Mouse (Mus musculus): ENCODE measurements around the gene Npepps. TPM values are rescaled to one million over a fixed set of nuclear protein-coding genes. Genes with fewer than 3 reads are reported as not detected.
"Not testable (repeated sequence)": the region's sequence is repeated elsewhere in the genome, so short reads cannot be mapped to it uniquely, and the experiment has no call there.

The Npepps gene
- polyA plus RNA-seq, 1 experiment from 2014 or later, result 91.3 TPM

GRCm38 (mm10) chr11:97284854-97285253, 4.4 kb upstream of the Npepps start:
- Histone ChIP-seq H3K4me3 (ENCODE audit: low read depth, low read length) (no peak overlapping the region), H3K9ac (ENCODE audit: low read length) (no peak overlapping the region), H3K4me2 (ENCODE audit: low read length) (no peak overlapping the region), H3K36me3 (ENCODE audit: control insufficient read depth, insufficient read depth, low read length) (no peaks in the 10 kb centered on the region), H3K9me3 (replicated peaks; ENCODE audit: control insufficient read depth, low read length) (no peaks in the 10 kb centered on the region), H3K27me3 (replicated peaks; ENCODE audit: control insufficient read depth, insufficient read depth, low read length) (no peaks in the 10 kb centered on the region), H3K4me1 (ENCODE audit: control insufficient read depth, insufficient read depth, low read length) (no peaks in the 10 kb centered on the region), H3K27ac (ENCODE audit: low read depth, low read length) (no peak overlapping the region)
- ATAC-seq, result no peak
- WGBS, result 73% methylated on average over 4 of the region's 4 CpGs
- DNase-seq (ENCODE audit: low spot score), result no peak

- Histone ChIP-seq H3K27ac (ENCODE audit: low read depth, low read length) (no peak overlapping the region), H3K9ac (ENCODE audit: low read length) (no peak overlapping the region), H3K4me2 (ENCODE audit: low read length) (no peak overlapping the region), H3K4me3 (ENCODE audit: low read depth, low read length) (no peak overlapping the region), H3K4me1 (ENCODE audit: control insufficient read depth, insufficient read depth, low read length) (peaks cover 14% of the 10 kb centered on the region), H3K36me3 (ENCODE audit: control insufficient read depth, insufficient read depth, low read length) (no peaks in the 10 kb centered on the region), H3K9me3 (replicated peaks; ENCODE audit: control insufficient read depth, low read length) (no peaks in the 10 kb centered on the region), H3K27me3 (replicated peaks; ENCODE audit: control insufficient read depth, insufficient read depth, low read length) (no peaks in the 10 kb centered on the region)
- ATAC-seq (no peak), DNase-seq (ENCODE audit: low spot score) (no peak)
- 90% methylated on average over 6 of the region's 6 CpGs for WGBS
These were observed 1.7 kb upstream of the Npepps start for GRCm38 (mm10) chr11:97282179-97282578.

GRCm38 (mm10) chr11:97279405-97280215, 828 bp downstream of the Npepps start:
- Histone ChIP-seq H3K27ac (ENCODE audit: low read depth, low read length) (peak overlapping the region; percentile 98), H3K9me3 (replicated peaks; ENCODE audit: control insufficient read depth, low read length) (no peaks in the 10 kb centered on the region), H3K4me2 (ENCODE audit: low read length) (peak overlapping the region; percentile 70), H3K27me3 (replicated peaks; ENCODE audit: control insufficient read depth, insufficient read depth, low read length) (no peaks in the 10 kb centered on the region), H3K9ac (ENCODE audit: low read length) (peak overlapping the region; percentile 99), H3K4me1 (ENCODE audit: control insufficient read depth, insufficient read depth, low read length) (peaks cover 17% of the 10 kb centered on the region), H3K36me3 (ENCODE audit: control insufficient read depth, insufficient read depth, low read length) (no peaks in the 10 kb centered on the region), H3K4me3 (ENCODE audit: low read depth, low read length) (peak overlapping the region; percentile 99)
- ATAC-seq (peak; percentile 78), DNase-seq (ENCODE audit: low spot score) (peak; percentile 80)
- WGBS, result under 1% methylated on average over 55 of the region's 64 CpGs

- peak overlapping the region; percentile 99 for H3K4me3 ChIP-seq (ENCODE audit: low read depth, low read length)
- no peaks in the 10 kb centered on the region for H3K27me3 ChIP-seq (replicated peaks; ENCODE audit: control insufficient read depth, insufficient read depth, low read length)
- peak overlapping the region; percentile 99 for H3K9ac ChIP-seq (ENCODE audit: low read length)
- H3K36me3 ChIP-seq (ENCODE audit: control insufficient read depth, insufficient read depth, low read length), result no peaks in the 10 kb centered on the region
- no peak for DNase-seq (ENCODE audit: low spot score)
- no peaks in the 10 kb centered on the region for H3K9me3 ChIP-seq (replicated peaks; ENCODE audit: control insufficient read depth, low read length)
- no peak; the same call in 1 of the 2 replicates for ATAC-seq
- H3K4me2 ChIP-seq (ENCODE audit: low read length), result peak overlapping the region; percentile 70
- peaks cover 17% of the 10 kb centered on the region for H3K4me1 ChIP-seq (ENCODE audit: control insufficient read depth, insufficient read depth, low read length)
- H3K27ac ChIP-seq (ENCODE audit: low read depth, low read length), result peak overlapping the region; percentile 98
- 23% methylated on average over 11 of the region's 11 CpGs for WGBS
These were observed 1.4 kb downstream of the Npepps start for GRCm38 (mm10) chr11:97279040-97279404.

- ATAC-seq (no peak), DNase-seq (ENCODE audit: low spot score) (no peak)
- Histone ChIP-seq H3K4me2 (ENCODE audit: low read length) (peak overlapping the region; percentile 70), H3K4me3 (ENCODE audit: low read depth, low read length) (peak overlapping the region; percentile 99), H3K4me1 (ENCODE audit: control insufficient read depth, insufficient read depth, low read length) (peaks cover 17% of the 10 kb centered on the region), H3K9me3 (replicated peaks; ENCODE audit: control insufficient read depth, low read length) (no peaks in the 10 kb centered on the region), H3K27ac (ENCODE audit: low read depth, low read length) (peak overlapping the region; percentile 3; the same call in 1 of the 2 replicates), H3K9ac (ENCODE audit: low read length) (peak overlapping the region; percentile 99), H3K36me3 (ENCODE audit: control insufficient read depth, insufficient read depth, low read length) (no peaks in the 10 kb centered on the region), H3K27me3 (replicated peaks; ENCODE audit: control insufficient read depth, insufficient read depth, low read length) (no peaks in the 10 kb centered on the region)
- WGBS, result 81% methylated on average over 6 of the region's 6 CpGs
These were observed 2.0 kb downstream of the Npepps start for GRCm38 (mm10) chr11:97278456-97278855.

- no peak for DNase-seq (ENCODE audit: low spot score)
- no peak overlapping the region for H3K4me2 ChIP-seq (ENCODE audit: low read length)
- H3K9ac ChIP-seq (ENCODE audit: low read length), result no peak overlapping the region
- WGBS, result 92% methylated on average over 5 of the region's 5 CpGs
- H3K4me3 ChIP-seq (ENCODE audit: low read depth, low read length), result no peak overlapping the region
- H3K27me3 ChIP-seq (replicated peaks; ENCODE audit: control insufficient read depth, insufficient read depth, low read length), result no peaks in the 10 kb centered on the region
- ATAC-seq, result no peak
- no peaks in the 10 kb centered on the region for H3K9me3 ChIP-seq (replicated peaks; ENCODE audit: control insufficient read depth, low read length)
- H3K27ac ChIP-seq (ENCODE audit: low read depth, low read length), result no peak overlapping the region
- peaks cover 17% of the 10 kb centered on the region for H3K4me1 ChIP-seq (ENCODE audit: control insufficient read depth, insufficient read depth, low read length)
- no peaks in the 10 kb centered on the region for H3K36me3 ChIP-seq (ENCODE audit: control insufficient read depth, insufficient read depth, low read length)
These were observed 3.3 kb downstream of the Npepps start for GRCm38 (mm10) chr11:97277166-97277565.

- Histone ChIP-seq H3K4me1 (ENCODE audit: control insufficient read depth, insufficient read depth, low read length) (peaks cover 17% of the 10 kb centered on the region), H3K27me3 (replicated peaks; ENCODE audit: control insufficient read depth, insufficient read depth, low read length) (no peaks in the 10 kb centered on the region), H3K4me2 (ENCODE audit: low read length) (no peak overlapping the region), H3K9ac (ENCODE audit: low read length) (no peak overlapping the region), H3K9me3 (replicated peaks; ENCODE audit: control insufficient read depth, low read length) (no peaks in the 10 kb centered on the region), H3K36me3 (ENCODE audit: control insufficient read depth, insufficient read depth, low read length) (no peaks in the 10 kb centered on the region), H3K4me3 (ENCODE audit: low read depth, low read length) (no peak overlapping the region), H3K27ac (ENCODE audit: low read depth, low read length) (no peak overlapping the region)
- 40% methylated on average over 1 of the region's 1 CpGs for WGBS
- ATAC-seq (no peak), DNase-seq (ENCODE audit: low spot score) (no peak)
These were observed 4.4 kb downstream of the Npepps start for GRCm38 (mm10) chr11:97276019-97276418.

GRCm38 (mm10) chr11:97275349-97275748, 5.1 kb downstream of the Npepps start:
- 94% methylated on average over 2 of the region's 2 CpGs for WGBS
- Histone ChIP-seq H3K4me1 (ENCODE audit: control insufficient read depth, insufficient read depth, low read length) (peaks cover 17% of the 10 kb centered on the region), H3K9me3 (replicated peaks; ENCODE audit: control insufficient read depth, low read length) (no peaks in the 10 kb centered on the region), H3K27ac (ENCODE audit: low read depth, low read length) (no peak overlapping the region), H3K4me3 (ENCODE audit: low read depth, low read length) (no peak overlapping the region), H3K4me2 (ENCODE audit: low read length) (no peak overlapping the region), H3K27me3 (replicated peaks; ENCODE audit: control insufficient read depth, insufficient read depth, low read length) (no peaks in the 10 kb centered on the region), H3K36me3 (ENCODE audit: control insufficient read depth, insufficient read depth, low read length) (no peaks in the 10 kb centered on the region), H3K9ac (ENCODE audit: low read length) (no peak overlapping the region)
- no peak for ATAC-seq
- no peak for DNase-seq (ENCODE audit: low spot score)

- not testable (repeated sequence) for ATAC-seq; H3K9ac ChIP-seq (ENCODE audit: low read length); H3K9me3 ChIP-seq (replicated peaks; ENCODE audit: control insufficient read depth, low read length); H3K27ac ChIP-seq (ENCODE audit: low read depth, low read length); H3K4me3 ChIP-seq (ENCODE audit: low read depth, low read length); H3K27me3 ChIP-seq (replicated peaks; ENCODE audit: control insufficient read depth, insufficient read depth, low read length); H3K4me2 ChIP-seq (ENCODE audit: low read length); H3K36me3 ChIP-seq (ENCODE audit: control insufficient read depth, insufficient read depth, low read length); DNase-seq (ENCODE audit: low spot score)
- WGBS, result 98% methylated on average over 6 of the region's 6 CpGs
- peaks cover 17% of the 10 kb centered on the region for H3K4me1 ChIP-seq (ENCODE audit: control insufficient read depth, insufficient read depth, low read length)
These were observed 5.5 kb downstream of the Npepps start for GRCm38 (mm10) chr11:97274947-97275346.

All from forebrain, embryonic 14.5 days (tissue).